Mouse (Mus musculus): ENCODE data around the gene Col11a2. TPM values are rescaled to one million over a fixed set of nuclear protein-coding genes. Genes with fewer than 3 reads are reported as not detected.

The Col11a2 gene
- total RNA-seq, 2 experiments from 2014 or later: 16.6 to 22.6 TPM

Small RNA genes lying within 50 kb of the gene (microRNA-seq; reads per million reads assigned to microRNA genes)
- gene Mir219a-1 (0 reads per million in 2 experiments), gene Mir219c (0 reads per million in 2 experiments)

Other genes with a start within 250 kb of the Col11a2 start
- gene Kank3, start 228.9 kb upstream of the Col11a2 start, total RNA-seq (2021): 10 to 100 TPM; 36.2 to 41.2 TPM
- gene Rps28, start 214.9 kb upstream of the Col11a2 start, total RNA-seq (2021): 100 to 1,000 TPM; 681 to 713 TPM
- gene Ndufa7, start 214.9 kb upstream of the Col11a2 start, total RNA-seq (2021): 100 to 1,000 TPM; 229 to 243 TPM
- 10 to 100 TPM; 29.3 to 31.9 TPM for gene Cd320, start 196.3 kb upstream of the Col11a2 start, total RNA-seq (2021)
- gene Gm7029, start 165.6 kb upstream of the Col11a2 start, total RNA-seq (2021): not detected
- gene Kifc1, start 148.8 kb upstream of the Col11a2 start, total RNA-seq (2021): 1 to 10 TPM; 3.1 to 3.7 TPM
- not detected for gene Platr17, start 134.3 kb upstream of the Col11a2 start, total RNA-seq (2021)
- gene Daxx, start 130.0 kb upstream of the Col11a2 start, total RNA-seq (2021): 10 to 100 TPM; 25.4 to 29.3 TPM
- gene Tapbp, start 123.5 kb upstream of the Col11a2 start, total RNA-seq (2021): 10 to 100 TPM; 23.3 to 35.7 TPM
- gene Zbtb22, start 123.5 kb upstream of the Col11a2 start, total RNA-seq (2021): 10 to 100 TPM; 29.7 to 35.2 TPM
- gene Rgl2, start 109.9 kb upstream of the Col11a2 start, total RNA-seq (2021): 10 to 100 TPM; 65.1 to 68.3 TPM
- 10 to 100 TPM; 88.3 to 99.4 TPM for gene Pfdn6, start 99.1 kb upstream of the Col11a2 start, total RNA-seq (2021)
- gene Wdr46, start 98.8 kb upstream of the Col11a2 start, total RNA-seq (2021): 10 to 100 TPM; 14.1 to 17.2 TPM
- gene B3galt4, start 87.9 kb upstream of the Col11a2 start, total RNA-seq (2021): 1 to 10 TPM; 5.6 to 8.1 TPM
- 10 to 100 TPM; 80.3 to 83.6 TPM for gene Vps52, start 83.6 kb upstream of the Col11a2 start, total RNA-seq (2021)
- gene Rps18, start 83.4 kb upstream of the Col11a2 start, total RNA-seq (2021): 100 to 1,000 TPM; 325 to 332 TPM
- gene H2-K1, start 39.1 kb upstream of the Col11a2 start, total RNA-seq (2021): 10 to 100 TPM; 10.3 to 13.6 TPM
- 10 to 100 TPM; 25.3 to 30.8 TPM for gene Ring1, start 14.8 kb upstream of the Col11a2 start, total RNA-seq (2021)
- 10 to 100 TPM; 27.7 to 30.1 TPM for gene H2-Ke6, start 11.4 kb upstream of the Col11a2 start, total RNA-seq (2021)
- gene Slc39a7, start 7.8 kb upstream of the Col11a2 start, total RNA-seq (2021): 10 to 100 TPM; 95.3 to 99.9 TPM
- gene Rxrb, start 7.6 kb upstream of the Col11a2 start, total RNA-seq (2021): 10 to 100 TPM; 81.7 to 86.7 TPM
- under 1 TPM in 1 of 2 experiments, not detected in 1; 0.32 TPM for gene H2-Oa, start 52.9 kb downstream of the Col11a2 start, total RNA-seq (2021)
- gene H2-DMa, start 80.1 kb downstream of the Col11a2 start, total RNA-seq (2021): 10 to 100 TPM; 25.8 to 29.1 TPM
- 100 to 1,000 TPM; 231 to 249 TPM for gene Brd2, start 83.2 kb downstream of the Col11a2 start, total RNA-seq (2021)
- 1 to 10 TPM; 1.0 to 1.1 TPM for gene H2-DMb2, start 103.9 kb downstream of the Col11a2 start, total RNA-seq (2021)
- 1 to 10 TPM; 1.1 to 1.6 TPM for gene H2-DMb1, start 113.6 kb downstream of the Col11a2 start, total RNA-seq (2021)
- 1 to 10 TPM; 2.1 to 2.8 TPM for gene Tap1, start 148.1 kb downstream of the Col11a2 start, total RNA-seq (2021)
- 1 to 10 TPM; 1.8 to 2.2 TPM for gene Psmb9, start 148.3 kb downstream of the Col11a2 start, total RNA-seq (2021)
- 1 to 10 TPM; 2.6 to 2.7 TPM for gene Psmb8, start 158.3 kb downstream of the Col11a2 start, total RNA-seq (2021)
- gene Tap2, start 164.1 kb downstream of the Col11a2 start, total RNA-seq (2021): 1 to 10 TPM; 3.1 to 5.0 TPM
- gene H2-Ob, start 199.5 kb downstream of the Col11a2 start, total RNA-seq (2021): under 1 TPM in 1 of 2 experiments, not detected in 1; 0.15 TPM
- 1 to 10 TPM; 1.1 to 2.1 TPM for gene H2-Ab1, start 218.3 kb downstream of the Col11a2 start, total RNA-seq (2021)
- 1 to 10 TPM; 1.6 to 1.7 TPM for gene H2-Aa, start 248.4 kb downstream of the Col11a2 start, total RNA-seq (2021)